Mouse (Mus musculus): ENCODE measurements around the gene Tacc2. TPM values are rescaled to one million over a fixed set of nuclear protein-coding genes. Genes with fewer than 3 reads are reported as not detected.

The Tacc2 gene
- polyA plus RNA-seq, 1 experiment from 2014 or later = 19.8 TPM

DNA sequence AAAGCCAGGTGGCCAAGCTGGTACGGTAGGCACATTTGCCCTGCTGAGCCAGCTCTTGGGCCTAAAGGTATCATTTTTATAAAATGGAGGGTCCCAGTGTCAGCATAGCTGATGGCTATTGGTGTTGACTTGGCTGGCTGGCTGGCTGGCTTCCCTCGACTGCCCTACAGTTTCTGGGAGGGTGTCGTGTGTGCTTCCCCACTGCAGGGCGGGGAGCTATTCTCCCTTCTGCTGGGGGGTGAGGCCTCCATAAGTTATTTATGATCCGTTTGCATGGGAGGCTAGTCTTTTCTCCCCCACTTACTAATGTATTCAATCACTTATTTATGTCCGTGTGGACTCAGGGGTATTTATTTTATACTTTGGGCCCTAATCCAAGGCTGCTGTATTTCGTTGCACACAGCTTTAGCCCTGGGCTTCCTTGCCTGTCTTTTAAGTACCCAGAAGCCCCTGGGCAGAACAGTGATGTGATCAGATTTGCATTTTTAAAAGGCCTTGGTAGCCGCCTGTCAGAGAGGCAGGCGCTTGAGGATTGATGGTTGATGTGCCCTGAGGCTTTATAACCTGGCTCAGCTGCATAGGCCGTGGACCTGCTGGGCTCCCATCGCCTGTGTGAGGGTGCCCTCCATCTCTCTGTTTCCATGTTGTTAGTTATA lies 99.8 kb downstream of the Tacc2 start:
- H3K27ac ChIP-seq (ENCODE audit: low read length) = no peak overlapping the region
- TF ChIP-seq EP300 (IDR thresholded peaks at IDR 0.05) (no peak), CTCF (IDR thresholded peaks at IDR 0.05) (no peak)

DNA sequence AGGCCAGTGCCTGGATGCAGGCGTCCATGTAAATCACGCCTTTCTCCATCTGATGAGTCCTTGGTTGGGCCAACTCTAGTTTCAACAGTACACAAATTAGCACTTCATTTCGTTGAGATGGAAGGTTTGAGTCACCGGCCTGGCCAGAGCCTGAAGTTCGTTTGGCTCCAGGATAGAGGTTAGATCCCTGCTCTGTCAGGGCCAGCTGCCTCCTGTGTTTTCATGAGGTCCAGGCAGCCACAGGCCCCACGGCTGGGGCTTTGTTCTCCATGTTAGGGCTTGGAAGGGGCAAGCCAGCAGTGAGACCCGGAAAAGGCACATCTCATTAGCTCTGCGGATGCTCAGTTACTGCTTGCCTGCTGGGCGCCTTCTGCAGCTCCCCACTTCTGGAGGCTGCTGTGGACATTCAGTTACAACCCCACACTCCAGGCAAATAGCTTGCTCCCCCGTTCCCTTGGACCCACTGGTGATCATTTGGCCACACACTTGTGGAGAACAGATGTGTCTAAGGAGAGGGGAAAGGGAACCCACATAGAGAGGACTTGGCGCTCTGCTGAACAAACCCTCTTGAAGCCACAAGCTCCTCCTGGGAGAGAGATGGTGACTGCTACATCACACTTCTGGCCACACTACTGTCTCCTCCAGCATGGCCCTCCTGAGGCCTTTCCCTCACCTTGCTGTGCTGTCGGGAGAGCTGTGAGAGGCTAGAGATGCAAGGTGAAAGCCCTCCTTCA lies 100.5 kb downstream of the Tacc2 start:
- Histone ChIP-seq H3K9me3 (ENCODE audit: low read length) (no peaks in the 10 kb centered on the region), H3K4me2 (replicated peaks; ENCODE audit: low read depth, low read length) (no peak overlapping the region), H3K36me3 (ENCODE audit: insufficient read depth, low read length) (no peaks in the 10 kb centered on the region), H3K27me3 (replicated peaks; ENCODE audit: insufficient read depth, low read length) (no peaks in the 10 kb centered on the region), H3K27ac (ENCODE audit: low read length) (no peak overlapping the region), H3K4me1 (ENCODE audit: insufficient read depth, low read depth, low read length) (no peaks in the 10 kb centered on the region), H3K9ac (replicated peaks; ENCODE audit: low read depth) (no peak overlapping the region), H3K4me3 (ENCODE audit: low read depth, low read length) (no peak overlapping the region)
- WGBS = 79% methylated on average over 12 of the region's 12 CpGs
- no peak for TF ChIP-seq EP300 (IDR thresholded peaks at IDR 0.05)
- no peak for TF ChIP-seq CTCF (IDR thresholded peaks at IDR 0.05)
- peak; percentile 27; the same call in 1 of the 2 replicates for ATAC-seq
- peak; percentile 51 for DNase-seq (ENCODE audit: low spot score)

More for the DNA sequence above, 99.8 kb downstream of the Tacc2 start:
- Histone ChIP-seq H3K9ac (replicated peaks; ENCODE audit: low read depth) (no peak overlapping the region), H3K4me2 (replicated peaks; ENCODE audit: low read depth, low read length) (no peak overlapping the region), H3K36me3 (ENCODE audit: insufficient read depth, low read length) (no peaks in the 10 kb centered on the region), H3K4me3 (ENCODE audit: low read depth, low read length) (no peak overlapping the region), H3K4me1 (ENCODE audit: insufficient read depth, low read depth, low read length) (no peaks in the 10 kb centered on the region), H3K9me3 (ENCODE audit: low read length) (no peaks in the 10 kb centered on the region), H3K27me3 (replicated peaks; ENCODE audit: insufficient read depth, low read length) (no peaks in the 10 kb centered on the region)
- no peak for ATAC-seq
- 72% methylated on average over 11 of the region's 11 CpGs for WGBS
- DNase-seq (ENCODE audit: low spot score) = no peak

DNA sequence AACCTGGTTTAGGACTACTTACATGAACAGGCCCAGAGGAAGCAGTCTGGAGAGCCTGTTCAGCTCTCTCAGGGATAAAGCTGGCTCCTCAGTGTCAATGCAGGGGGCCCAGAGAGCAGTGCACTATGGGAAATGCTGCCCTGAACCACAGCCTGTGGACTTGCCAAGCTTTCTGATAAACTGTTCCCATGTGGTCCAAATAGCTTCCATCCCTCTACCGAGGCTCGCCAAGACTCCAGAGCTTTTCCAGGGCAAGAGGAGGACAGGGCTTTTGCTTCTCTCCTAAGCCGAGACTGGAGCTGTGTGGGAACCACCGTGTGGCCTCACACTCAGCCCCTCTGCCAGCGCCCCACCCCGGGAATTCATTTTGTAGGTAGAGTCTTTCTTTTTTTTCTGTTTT lies 101.2 kb downstream of the Tacc2 start:
- 87% methylated on average over 6 of the region's 6 CpGs for WGBS
- ATAC-seq = no peak

DNA sequence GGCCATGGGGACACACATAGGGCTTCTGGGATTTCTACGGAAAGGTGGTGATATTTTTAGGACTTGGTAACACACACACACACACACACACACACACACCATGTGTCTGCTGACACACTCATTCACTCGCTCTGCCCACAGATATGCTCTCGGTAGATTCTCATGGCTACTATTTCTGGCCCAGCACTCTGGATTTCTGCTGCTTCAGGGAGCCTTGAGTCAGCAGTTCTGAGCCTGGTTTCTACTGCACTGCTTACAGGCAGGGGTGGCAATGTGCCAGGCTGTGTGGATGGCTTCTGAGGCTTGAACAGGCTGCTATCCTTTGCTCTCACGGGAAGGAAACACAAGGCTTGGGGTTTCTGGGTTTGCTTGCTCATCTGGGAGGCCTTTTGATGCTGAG lies 104.6 kb downstream of the Tacc2 start:
- TF ChIP-seq CTCF (IDR thresholded peaks at IDR 0.05) (no peak), EP300 (IDR thresholded peaks at IDR 0.05) (no peak)
- no peak for DNase-seq (ENCODE audit: low spot score)
- Histone ChIP-seq H3K9me3 (ENCODE audit: low read length) (no peaks in the 10 kb centered on the region), H3K4me2 (replicated peaks; ENCODE audit: low read depth, low read length) (no peak overlapping the region), H3K9ac (replicated peaks; ENCODE audit: low read depth) (no peak overlapping the region), H3K4me3 (ENCODE audit: low read depth, low read length) (no peak overlapping the region), H3K27ac (ENCODE audit: low read length) (no peak overlapping the region), H3K4me1 (ENCODE audit: insufficient read depth, low read depth, low read length) (no peaks in the 10 kb centered on the region), H3K27me3 (replicated peaks; ENCODE audit: insufficient read depth, low read length) (no peaks in the 10 kb centered on the region), H3K36me3 (ENCODE audit: insufficient read depth, low read length) (no peaks in the 10 kb centered on the region)
- 43% methylated on average over 4 of the region's 4 CpGs for WGBS
- ATAC-seq = no peak

More for the DNA sequence above, 101.2 kb downstream of the Tacc2 start:
- no peaks in the 10 kb centered on the region for H3K27me3 ChIP-seq (replicated peaks; ENCODE audit: insufficient read depth, low read length)
- no peaks in the 10 kb centered on the region for H3K4me1 ChIP-seq (ENCODE audit: insufficient read depth, low read depth, low read length)
- DNase-seq (ENCODE audit: low spot score) = no peak
- no peak overlapping the region for H3K4me3 ChIP-seq (ENCODE audit: low read depth, low read length)
- H3K27ac ChIP-seq (ENCODE audit: low read length) = no peak overlapping the region
- H3K4me2 ChIP-seq (replicated peaks; ENCODE audit: low read depth, low read length) = no peak overlapping the region
- H3K9ac ChIP-seq (replicated peaks; ENCODE audit: low read depth) = no peak overlapping the region
- no peaks in the 10 kb centered on the region for H3K9me3 ChIP-seq (ENCODE audit: low read length)
- TF ChIP-seq CTCF (IDR thresholded peaks at IDR 0.05) = no peak
- no peak for TF ChIP-seq EP300 (IDR thresholded peaks at IDR 0.05)
- no peaks in the 10 kb centered on the region for H3K36me3 ChIP-seq (ENCODE audit: insufficient read depth, low read length)

DNA sequence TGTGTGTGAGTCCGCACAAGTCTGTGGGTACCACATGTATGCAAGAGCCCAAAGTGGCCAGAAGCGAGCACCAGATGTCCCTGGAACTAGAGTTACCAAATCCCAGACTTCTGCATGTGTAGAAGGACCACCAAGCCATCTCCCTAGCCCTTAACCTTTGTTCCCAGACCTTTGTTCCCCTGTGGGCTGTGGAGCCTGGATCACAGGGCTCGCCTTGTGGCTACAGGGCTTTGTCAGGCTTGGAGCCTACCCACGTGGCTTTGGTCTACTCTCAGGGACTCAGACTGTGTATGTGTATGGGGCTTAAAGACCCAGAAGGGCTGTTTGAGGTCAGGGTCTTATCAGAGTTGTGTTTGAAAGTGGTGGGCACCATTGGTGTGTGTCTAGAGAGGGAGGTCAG lies 111.4 kb downstream of the Tacc2 start:
- H3K4me1 ChIP-seq (ENCODE audit: insufficient read depth, low read depth, low read length) = peaks cover 8% of the 10 kb centered on the region; the same call in 1 of the 2 replicates
- H3K27me3 ChIP-seq (replicated peaks; ENCODE audit: insufficient read depth, low read length) = no peaks in the 10 kb centered on the region
- no peak overlapping the region for H3K27ac ChIP-seq (ENCODE audit: low read length)
- no peak for TF ChIP-seq CTCF (IDR thresholded peaks at IDR 0.05)
- TF ChIP-seq EP300 (IDR thresholded peaks at IDR 0.05) = no peak
- DNase-seq (ENCODE audit: low spot score) (no peak), ATAC-seq (no peak)
- 70% methylated on average over 4 of the region's 4 CpGs for WGBS
- H3K36me3 ChIP-seq (ENCODE audit: insufficient read depth, low read length) = no peaks in the 10 kb centered on the region
- no peak overlapping the region for H3K4me2 ChIP-seq (replicated peaks; ENCODE audit: low read depth, low read length)
- H3K9me3 ChIP-seq (ENCODE audit: low read length) = no peaks in the 10 kb centered on the region
- no peak overlapping the region for H3K4me3 ChIP-seq (ENCODE audit: low read depth, low read length)
- no peak overlapping the region for H3K9ac ChIP-seq (replicated peaks; ENCODE audit: low read depth)

DNA sequence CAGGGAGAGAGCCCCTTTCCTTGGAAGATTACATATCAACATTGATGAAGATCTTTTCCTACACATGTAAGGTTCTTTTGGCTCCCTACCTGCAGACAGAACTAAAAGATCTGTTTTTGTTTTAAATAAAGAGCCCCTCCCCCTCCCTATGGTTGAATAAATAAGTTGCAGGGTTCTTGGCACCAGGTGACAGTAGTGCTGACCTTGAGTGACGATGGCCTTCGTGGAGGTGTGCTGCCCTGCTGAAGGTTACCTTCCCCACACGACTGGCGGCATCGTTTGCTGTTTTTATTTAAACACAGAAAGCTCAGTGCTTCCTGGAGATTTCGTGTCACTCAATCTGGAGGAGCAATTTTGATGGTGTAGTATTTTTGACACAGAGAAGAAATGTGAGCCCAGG lies 113.6 kb downstream of the Tacc2 start:
- WGBS = 59% methylated on average over 6 of the region's 6 CpGs
- H3K4me2 ChIP-seq (replicated peaks; ENCODE audit: low read depth, low read length) = no peak overlapping the region
- no peaks in the 10 kb centered on the region for H3K36me3 ChIP-seq (ENCODE audit: insufficient read depth, low read length)
- no peaks in the 10 kb centered on the region for H3K27me3 ChIP-seq (replicated peaks; ENCODE audit: insufficient read depth, low read length)
- DNase-seq (ENCODE audit: low spot score) = no peak
- no peak overlapping the region for H3K27ac ChIP-seq (ENCODE audit: low read length)
- TF ChIP-seq CTCF (IDR thresholded peaks at IDR 0.05) (no peak), EP300 (IDR thresholded peaks at IDR 0.05) (no peak)
- no peaks in the 10 kb centered on the region for H3K9me3 ChIP-seq (ENCODE audit: low read length)
- no peak overlapping the region for H3K4me3 ChIP-seq (ENCODE audit: low read depth, low read length)
- no peak overlapping the region for H3K9ac ChIP-seq (replicated peaks; ENCODE audit: low read depth)
- no peak for ATAC-seq
- peaks cover 8% of the 10 kb centered on the region; the same call in 1 of the 2 replicates for H3K4me1 ChIP-seq (ENCODE audit: insufficient read depth, low read depth, low read length)
